Mouse (Mus musculus) spleen, postnatal 36 days (tissue): Measurements from ENCODE around the gene Tmem182.
A peak's percentile ranks its signal among the peaks of the same experiment; 100 is the strongest.

Experiments used
- DNase-seq, 2 experiments: peaks; one replicate each; pipeline ENCODE4 v3.0.0; 2022; ENCODE audit warnings: low spot score in 2 of 2, mixed read lengths in 1 of 2

The Tmem182 gene

DNA sequence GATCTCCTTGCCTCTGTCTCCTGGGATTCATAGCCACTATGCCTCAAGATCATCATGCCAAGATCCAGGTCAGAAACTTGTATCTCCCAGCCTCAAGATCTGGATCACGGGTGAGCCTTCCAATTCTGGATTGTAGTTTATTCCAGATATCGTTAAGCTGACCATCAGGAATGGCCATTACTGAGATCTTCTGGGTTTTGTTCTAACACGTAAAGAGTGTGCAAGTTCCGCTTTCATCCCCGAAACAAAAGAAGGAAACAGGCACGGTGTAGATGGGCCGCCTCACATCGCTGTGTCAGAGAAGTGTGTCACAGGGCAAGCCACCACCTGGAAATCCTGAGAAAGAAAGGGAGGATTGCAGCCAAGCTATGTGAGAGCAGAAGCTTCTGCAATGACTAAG is 6.3 kb upstream of the Tmem182 start:
- DNase-seq, result no peak

DNA sequence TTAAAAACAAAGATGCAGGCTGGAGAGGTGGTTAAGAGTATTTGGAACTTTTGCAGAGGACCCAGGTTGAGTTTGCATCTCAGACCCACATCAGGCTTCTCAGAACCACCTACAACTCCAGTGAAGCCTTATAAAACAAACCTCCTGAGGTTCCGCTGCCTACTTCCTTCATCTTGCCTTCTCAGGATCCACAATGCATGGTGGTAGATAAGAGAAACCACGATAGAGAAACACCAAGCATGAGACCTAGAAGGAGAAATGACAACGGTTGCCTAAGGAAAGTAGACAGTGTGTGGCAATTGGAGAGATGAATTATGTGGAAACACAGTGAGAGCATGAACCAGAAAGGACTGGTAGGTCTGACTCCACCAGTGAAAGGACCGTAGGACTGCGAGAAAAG is 4.5 kb upstream of the Tmem182 start:
- DNase-seq, result no peak

DNA sequence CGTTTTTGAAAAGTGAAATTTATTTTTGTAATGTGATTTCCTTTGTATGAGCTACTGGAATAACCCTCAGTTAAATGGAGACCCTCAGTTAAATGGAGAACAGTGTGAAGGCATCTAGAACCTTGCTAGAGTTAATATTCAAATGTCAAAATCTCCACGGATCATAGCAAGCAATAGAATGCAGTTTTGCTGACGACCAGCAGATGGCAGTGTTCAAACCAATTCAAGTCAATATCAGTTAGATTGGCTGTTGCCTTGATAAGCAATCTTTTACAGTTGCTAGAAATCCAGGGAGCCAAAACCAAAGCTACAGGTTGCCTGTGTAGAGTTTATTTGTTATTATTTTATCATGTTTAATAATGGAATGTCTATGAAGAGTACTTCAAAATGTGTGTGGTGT is 2.6 kb upstream of the Tmem182 start:
- peak in 1 of 2 experiments; percentile 14 for DNase-seq

DNA sequence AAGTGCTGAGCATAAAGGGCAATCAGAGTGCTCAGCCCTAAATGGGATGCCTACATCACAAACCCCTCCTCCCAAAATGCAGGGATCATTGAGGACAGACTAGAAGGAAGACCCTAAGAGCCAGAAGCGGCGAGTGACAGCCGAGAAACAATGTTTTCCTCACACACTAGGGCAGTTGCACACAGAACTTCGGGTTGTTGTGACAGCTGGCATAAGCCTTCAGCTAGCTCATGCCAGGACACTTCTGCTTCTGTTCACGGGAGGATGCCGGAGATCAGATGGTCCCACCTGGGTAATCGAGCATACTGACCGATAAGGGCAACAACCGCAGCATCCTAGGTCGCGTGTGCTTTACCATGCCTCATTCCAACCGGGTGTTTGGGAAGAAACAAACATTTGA is 1.3 kb upstream of the Tmem182 start:
- DNase-seq, result no peak

DNA sequence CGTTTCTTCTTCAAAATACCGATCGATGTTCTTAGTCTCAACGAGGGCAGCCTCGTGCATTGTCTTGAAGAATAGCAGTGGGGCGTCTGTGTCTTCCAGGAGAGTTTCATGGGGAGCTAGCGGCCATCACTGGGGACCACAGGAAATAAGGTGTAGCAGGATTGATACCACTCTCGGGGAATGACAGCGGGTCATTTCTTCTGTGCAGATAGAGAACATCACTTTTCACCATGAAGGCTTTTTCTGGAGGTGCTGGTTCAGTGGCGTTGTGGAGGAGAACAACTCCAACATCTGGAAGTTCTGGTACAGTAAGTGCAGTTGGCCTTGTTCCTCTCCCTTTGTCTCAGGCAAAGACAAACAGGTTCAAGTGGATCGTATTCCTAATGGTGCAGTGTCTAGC is 490 bp downstream of the Tmem182 start:
- DNase-seq, result no peak

DNA sequence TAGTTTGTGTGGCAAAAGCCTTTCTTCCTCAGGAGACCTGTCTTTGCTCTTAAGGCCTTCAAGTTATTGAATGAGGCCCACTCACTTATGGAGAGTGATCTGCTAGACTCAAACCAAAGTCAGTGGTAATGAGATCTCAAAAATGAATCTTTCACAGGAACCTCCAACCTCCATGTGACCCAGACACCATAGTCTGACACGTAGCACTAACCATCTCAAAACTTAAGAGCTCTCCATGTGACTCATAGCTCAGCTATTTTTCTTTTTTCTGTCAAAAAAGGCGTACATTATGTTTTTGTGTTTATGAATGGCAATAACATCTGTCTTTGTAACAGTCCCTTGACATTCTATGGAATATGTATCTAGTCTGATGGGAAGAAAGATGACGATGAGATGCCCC is 3.2 kb downstream of the Tmem182 start:
- DNase-seq, result no peak

DNA sequence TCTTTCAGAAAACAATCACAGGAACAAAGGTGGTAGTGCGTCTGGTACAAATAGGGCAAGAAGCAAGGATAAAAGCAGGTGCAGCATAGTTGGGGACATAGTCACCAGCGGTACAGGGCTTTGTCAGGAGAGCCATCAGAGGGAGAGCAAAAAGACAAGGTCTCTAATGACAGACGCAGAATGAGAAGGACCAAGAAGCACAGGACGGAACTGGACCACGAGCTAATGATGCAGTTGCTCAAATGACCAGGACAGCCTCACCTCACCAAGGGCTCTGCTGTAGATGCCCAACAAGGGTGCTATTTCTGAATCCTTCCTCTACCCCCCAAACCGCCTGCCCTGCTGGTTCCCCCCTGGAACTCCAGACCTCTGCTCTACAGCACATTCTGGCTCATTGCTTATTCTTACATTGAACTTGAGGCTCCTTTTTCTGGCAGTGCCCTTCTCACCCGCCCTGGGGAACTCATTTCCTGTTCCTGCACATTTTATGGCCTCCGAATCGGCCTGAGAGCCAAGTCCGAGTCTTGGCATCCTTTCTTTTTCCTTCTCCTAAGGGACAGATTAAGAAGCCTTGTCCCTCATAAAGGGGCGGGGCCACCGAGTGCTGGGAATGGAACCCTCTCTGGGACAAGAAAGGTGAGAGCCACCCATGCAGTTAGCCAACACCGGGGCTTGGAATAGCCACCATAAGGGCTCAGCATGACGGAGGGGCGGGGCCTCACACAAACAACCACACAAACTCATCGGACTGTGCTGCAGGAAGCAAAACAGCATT is 9.9 kb downstream of the Tmem182 start:
- DNase-seq, result no peak

DNA sequence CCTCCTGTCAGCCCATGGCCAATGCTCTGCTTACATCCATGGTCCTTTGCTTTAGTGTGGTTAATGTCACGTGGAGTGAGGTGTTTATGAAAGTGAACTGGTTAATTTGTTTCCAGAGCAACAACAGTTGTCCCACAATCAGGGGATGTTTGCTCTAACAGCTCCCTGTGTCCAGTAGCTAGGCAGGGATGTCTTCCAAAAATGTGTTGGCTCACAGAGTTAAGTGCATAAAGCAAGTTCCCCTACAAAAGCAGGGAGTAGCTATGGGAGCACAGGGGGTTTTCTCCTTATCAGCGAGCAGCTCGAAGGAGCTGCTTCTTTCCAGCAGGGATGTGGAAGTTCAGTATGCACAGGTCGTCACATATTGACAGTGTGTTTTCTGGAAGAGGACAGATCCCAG is 19.1 kb downstream of the Tmem182 start:
- DNase-seq, result no peak

DNA sequence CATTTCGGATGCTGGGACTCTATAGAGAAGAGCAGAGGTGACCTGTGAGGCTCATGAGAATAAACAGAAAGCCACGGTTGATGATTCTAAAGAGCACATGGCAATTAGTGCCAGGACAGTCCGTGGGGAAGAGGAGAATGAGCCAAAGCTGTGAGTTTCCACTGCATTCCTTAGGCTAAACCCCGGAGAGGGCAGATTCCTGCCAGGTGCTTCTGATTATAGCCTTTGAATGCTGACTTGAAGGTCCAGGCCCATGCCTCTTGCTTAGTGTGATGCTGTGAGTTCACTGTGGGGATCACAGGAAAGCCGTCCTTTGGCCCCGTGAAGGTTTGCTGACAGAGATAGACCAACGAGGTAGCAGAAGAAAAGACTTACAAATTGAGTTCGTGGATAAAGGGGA is 19.5 kb downstream of the Tmem182 start:
- no peak for DNase-seq

DNA sequence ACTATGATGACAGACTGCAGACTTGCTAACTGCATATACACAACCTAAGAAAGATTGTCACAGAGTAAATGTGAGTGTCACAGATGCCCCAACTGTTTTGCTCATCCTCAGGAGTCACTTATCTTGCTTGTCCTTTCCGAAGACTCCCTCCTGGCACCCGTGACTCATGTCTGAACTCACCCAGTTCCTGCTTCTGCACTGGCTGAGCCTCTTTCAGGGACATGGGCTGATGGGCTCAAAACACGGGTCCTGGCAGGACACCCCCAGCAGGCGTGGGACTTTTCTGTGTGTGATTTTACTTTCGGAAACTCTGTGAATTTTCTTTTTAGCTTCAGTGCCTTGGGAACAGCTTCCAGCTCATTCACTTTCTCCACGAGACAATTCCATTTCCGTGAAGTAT is 20.4 kb downstream of the Tmem182 start:
- no peak for DNase-seq

DNA sequence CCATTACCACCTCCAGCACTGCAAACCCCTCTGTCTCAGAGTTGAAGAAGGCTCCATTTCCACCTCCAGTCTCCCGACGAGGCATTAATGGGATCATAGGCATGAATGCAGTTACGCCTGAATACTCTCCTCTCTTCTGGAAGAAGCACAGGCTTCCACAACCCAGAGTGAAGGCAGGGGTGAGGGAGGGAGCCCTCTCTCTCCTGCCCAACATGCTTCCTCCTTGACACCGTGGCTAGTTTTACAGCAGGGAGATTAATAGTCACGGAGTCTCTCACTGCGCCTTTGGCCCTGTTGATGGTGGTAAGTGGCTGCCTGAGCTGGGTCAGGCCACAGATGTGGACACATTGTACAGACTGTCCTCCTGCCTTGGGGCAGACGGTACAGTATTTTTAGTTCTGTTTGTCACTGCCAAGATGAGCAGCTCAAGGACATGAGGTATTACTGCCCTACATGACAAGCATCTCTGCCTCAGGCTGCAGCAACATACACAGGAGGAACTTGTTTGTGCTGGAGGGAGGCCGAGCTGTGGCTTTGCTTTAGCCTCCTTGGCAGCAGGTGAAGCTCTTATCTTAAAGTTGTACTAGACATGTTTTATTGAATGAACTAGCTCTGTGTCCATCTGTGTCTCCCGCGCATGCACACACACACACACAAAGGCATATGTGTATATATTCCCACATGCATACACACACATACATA is 24.0 kb downstream of the Tmem182 start:
- no peak for DNase-seq

DNA sequence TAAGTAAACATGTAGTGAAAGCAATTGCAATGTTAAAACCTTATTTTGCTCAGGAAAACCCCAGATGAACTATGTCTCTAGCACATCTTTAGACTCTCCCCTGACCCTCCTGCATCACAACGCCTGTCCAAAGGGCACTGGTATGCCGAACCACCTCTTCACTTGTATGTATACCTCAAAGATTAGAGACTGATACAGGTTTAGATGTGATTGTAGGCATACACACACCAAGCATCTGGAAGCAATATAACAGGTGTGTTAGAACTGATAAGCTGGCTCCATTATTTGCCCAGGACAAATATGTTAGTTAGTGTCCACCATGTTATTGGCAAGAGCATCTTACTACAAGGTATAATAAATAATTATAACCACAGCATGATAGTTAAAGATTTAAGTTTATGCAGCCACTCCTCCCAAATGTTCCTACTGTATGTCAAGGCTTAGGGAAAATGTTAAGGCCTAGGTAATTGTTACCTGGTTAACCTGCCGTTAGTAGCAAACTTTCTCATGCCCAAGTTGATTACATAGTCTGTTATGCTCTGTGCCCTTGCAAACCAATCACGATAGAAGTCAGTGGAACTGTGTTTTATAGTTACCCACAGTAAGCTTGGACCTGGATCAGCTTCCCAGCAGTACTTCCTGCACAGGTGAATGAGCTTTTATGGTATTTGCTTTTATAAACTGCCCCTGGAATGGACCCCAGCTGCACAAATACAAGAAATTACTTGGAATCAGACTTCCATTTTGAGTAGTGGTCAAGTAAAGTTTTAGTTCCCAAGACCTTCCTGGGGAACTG is 25.5 kb downstream of the Tmem182 start:
- no peak for DNase-seq

DNA sequence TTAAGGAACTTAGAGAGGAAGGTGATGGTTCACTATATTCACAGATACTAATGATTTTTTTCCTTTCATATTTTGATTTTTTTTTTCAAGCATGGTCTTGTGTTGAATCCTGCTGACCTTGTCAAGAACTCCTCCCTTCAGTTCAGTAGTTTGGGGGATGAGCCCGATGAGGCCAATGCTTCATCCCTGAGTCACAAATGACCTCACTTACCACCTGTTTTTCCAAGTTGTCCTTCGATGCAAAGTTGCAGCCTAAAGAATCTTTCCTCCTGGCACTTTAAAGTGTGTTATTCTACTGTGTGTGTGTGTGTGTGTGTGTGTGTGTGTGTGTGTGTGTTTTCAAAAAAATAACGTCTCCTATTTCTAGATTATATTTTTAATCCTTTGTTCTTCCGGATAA is 30.1 kb downstream of the Tmem182 start:
- no peak for DNase-seq

DNA sequence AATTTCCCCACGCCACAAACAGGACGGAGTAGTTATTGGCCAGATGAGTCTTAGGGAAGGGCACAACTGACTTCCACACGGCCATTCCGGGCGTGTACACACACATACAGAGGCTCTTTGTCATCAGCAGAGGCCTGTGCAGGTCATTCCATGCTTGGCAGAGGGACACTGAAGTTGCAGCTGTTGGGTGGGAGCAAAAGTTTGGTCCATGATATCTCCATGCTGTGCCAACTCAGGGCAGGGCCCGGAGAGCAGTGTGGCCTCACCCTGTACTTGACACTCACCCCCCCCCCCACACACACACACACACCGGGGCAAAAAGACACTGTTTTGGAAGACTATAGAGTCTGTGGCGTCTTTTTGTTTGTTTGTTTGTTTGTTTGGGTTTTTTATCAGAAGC is 35.2 kb downstream of the Tmem182 start:
- DNase-seq, result no peak

DNA sequence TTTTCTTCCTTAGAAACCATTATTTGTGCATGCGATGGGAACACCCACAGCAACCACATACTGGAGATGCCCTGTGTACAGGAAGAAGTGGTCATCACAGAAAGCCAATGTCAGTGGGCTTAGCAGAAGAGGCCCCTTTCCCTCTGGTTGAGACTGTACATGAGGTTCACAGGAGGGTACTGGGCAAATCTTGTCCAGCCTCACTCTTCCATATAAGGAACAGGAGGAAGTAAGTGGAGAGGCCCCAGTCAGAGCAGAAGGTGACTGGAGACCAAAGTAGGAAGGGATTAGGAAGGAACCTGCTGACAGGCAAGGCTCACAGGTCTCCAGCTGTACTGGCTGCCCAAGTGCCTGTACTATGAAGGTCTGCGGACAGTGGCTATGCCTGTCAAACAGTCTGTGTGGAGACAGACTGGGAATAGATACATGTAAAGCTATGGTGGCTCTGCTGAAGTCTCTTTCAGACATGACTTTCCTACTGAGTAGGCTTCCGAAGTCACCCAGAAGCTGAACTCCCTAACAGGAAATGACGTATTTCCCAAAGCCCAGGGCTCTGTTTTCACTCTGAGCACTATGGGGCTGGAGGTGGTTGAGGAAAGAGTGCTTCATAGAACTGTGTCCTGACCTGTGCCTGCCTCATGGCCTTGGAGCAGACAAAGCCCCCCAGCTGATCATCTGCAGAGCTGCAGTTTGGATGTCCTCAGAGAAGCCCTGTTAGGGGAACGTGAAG is 35.8 kb downstream of the Tmem182 start:
- no peak for DNase-seq

DNA sequence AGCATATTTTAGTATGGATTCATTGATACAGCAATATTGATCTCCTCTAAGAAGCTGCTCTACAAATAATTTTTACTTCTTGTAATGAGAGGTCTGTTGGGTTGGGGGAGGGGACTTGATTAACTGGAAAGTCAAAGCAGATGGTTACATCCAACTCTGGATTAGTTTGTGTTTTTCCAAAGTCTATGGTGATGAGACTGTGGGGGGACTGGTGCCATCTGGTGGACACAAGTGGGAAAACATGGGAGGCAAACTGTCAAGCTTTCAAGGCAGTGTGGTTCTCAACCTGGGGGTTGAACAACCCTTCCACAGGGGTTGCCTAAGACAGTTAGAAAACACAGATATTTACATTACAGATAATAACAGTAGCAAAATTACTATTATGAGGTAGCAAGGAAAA is 39.2 kb downstream of the Tmem182 start:
- no peak for DNase-seq

DNA sequence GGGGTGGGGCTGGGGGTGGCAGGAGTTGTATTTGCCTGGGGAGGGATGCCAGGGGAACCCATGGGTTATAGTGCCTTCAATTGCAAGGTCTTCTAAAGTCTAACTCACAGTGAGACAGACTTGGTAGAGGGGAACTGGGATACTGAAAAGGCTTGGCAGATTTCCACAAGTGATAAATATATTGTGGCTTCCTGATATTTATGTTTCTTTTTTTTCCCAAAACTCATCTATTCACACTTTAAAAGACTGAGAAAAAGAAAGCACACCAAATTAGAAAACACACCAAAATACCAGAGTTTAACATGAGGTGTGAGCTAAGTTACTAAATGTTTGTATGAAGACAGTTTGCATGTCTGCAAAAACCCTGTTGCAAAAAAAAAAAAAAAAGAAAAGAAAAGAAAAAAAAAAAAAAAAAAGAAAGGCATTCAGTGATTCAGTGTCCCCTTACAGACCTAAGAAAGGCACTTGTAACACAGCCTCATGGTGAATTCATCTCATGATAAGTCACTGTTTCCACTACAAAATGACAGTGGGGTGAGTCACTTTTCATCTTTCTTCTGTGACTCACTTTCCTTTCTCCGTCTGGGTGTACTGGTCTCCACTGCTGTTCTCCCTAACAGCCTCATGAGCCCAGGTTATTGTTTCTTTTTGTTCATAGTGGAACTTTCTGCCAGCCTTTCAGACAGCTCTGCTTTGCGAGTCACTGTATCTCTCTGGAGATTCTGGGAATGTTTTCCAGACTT is 42.0 kb downstream of the Tmem182 start:
- no peak for DNase-seq

DNA sequence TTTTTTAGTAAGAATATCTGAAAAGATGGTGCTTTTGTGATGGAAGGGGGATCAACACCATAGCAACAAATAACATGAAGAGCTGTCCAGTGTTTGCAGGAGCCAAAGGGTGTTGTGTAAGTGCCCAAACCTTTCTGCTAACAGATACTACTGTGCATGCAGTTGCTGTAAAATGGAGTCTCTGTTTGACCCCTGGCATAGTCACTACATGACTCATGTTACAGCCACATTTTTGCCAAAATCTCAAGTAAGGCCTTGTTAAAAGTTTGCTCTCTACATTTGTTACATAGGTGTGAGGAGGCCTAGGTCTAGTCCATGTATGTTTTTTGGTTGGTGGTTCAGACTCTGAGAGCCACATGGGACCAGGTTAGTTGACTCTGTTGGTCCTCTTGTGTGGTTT is 45.9 kb downstream of the Tmem182 start:
- no peak for DNase-seq

DNA sequence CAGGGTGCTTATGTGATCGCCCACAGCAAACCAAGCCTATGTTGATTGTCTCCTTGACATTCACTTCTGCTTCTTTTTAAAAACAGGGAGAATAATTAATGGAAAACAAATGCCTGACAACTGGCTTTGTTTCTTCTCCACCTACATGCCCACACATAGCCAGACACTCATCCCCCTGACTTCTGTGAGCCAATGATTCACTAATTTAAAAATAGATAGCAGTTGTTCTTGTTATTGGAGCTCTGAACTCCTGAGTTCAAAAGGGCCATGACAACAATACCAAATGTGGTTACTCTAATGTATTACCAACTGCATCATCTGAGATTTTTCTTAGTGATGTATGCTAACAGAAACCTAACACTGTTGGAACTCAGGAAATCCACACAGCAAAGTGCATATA is 49.9 kb downstream of the Tmem182 start:
- no peak for DNase-seq

DNA sequence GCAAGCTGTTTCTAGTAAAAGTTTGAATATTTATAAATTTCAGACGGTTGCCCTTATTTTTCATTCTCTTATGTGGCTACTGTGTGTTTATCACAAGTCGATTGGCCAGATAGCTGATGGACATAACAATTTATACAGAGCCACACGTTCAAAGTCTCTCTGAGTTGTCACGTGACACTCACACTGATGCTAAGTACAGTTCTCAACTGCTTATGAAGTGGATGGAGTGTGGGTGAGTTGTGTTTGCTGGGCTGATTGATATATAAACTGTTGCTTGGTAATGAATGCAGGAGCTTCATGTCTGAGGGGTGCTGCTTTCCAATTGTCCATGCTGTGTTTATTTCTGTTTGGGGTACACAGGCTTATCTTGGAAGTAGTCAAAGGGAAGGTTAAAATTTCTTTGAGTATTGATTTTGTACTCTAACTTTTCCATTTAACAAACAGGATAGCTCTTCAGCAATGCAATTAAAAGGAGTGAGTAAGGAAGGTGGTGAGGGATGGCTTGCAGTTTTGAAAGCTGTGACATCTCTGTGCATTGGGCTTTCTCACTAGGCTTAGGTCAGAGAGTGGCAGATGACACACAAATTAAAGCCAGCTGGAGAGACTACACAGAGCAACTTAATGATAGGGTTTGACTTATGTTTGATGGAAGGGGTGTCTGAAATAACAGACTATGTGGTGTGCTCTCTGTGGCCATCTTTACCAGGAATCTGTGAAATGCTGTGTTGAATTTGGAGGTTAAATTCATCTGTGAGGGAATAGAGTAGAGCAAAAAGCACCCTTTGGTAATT is 51.6 kb downstream of the Tmem182 start:
- DNase-seq, result no peak

DNA sequence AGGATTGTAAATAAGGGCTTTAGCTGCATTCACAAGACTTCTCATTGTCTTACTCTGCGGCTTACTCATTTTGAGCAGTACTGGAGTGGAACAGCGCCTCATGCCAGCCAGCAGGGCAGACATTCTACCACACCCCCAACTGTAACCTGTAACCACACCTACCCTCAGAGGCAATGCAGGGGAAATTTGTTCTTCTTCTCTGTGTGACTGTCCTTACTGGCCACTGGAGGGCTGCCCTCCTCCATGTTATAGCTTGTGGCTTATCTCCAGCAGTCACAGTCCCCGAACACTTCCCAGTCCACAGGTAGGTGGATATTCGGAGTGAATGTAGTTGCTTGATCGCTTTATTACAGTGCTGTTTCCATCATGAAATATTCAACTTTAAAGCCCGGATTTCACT is 59.6 kb downstream of the Tmem182 start:
- DNase-seq, result no peak
